Mouse (Mus musculus): ENCODE results near the gene Lurap1. TPM values are rescaled to one million over a fixed set of nuclear protein-coding genes. Genes with fewer than 3 reads are reported as not detected.

Lurap1 gene
- polyA plus RNA-seq, 1 experiment from 2014 or later = 1.9 TPM

DNA sequence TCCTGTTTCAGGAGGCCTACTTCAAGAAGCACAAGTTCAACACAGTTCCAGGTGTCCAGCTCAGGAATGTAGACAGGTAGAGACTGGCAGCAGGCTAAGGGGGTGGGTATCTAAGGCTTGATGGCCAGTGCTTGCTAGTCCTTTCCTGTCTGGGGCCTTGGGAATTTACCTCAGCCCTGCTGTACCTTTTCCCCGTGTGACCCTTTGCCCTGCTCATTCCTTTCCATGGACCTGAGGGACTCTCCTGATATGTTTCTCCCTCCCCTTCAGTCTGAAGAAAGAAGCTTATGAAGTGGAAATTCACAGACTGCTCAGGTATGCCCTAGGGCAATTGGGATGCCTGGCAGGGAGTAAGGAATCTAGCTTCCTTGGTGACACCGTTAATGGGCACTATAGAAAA is 6.7 kb upstream of the Lurap1 start:
- Histone ChIP-seq H3K9me3 (no peaks in the 10 kb centered on the region), H3K27ac (replicated peaks) (no peak overlapping the region), H3K4me2 (replicated peaks) (no peak overlapping the region), H3K4me1 (no peaks in the 10 kb centered on the region), H3K27me3 (no peaks in the 10 kb centered on the region), H3K4me3 (no peak overlapping the region), H3K9ac (replicated peaks) (no peak overlapping the region), H3K36me3 (peaks cover 77% of the 10 kb centered on the region)
- ATAC-seq (ENCODE audit: low FRiP score, low read depth) = no peak
- WGBS = 93% methylated on average over 2 of the region's 2 CpGs

DNA sequence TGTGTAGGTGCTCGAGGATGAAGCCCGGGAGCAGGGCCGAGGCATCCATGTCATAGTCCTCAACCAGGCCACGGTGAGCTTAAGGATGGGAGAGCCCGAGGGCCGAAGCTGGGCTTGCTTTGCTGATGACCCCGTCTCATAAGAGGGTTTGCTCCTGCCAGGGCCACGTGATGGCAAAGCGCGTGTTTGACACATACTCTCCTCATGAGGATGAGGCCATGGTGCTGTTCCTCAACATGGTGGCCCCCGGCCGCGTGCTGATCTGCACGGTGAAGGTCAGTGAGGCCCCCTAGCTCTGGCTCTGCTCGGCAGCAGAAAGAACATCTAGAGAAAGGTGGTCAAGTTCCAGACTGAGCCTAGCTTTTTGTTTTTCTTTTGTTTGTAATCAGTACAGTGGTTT is 1.6 kb upstream of the Lurap1 start:
- peaks cover 16% of the 10 kb centered on the region for H3K4me1 ChIP-seq
- no peak for ATAC-seq (ENCODE audit: low FRiP score, low read depth)
- H3K27me3 ChIP-seq = no peaks in the 10 kb centered on the region
- 94% methylated on average over 15 of the region's 15 CpGs for WGBS
- H3K9me3 ChIP-seq = no peaks in the 10 kb centered on the region
- H3K36me3 ChIP-seq = peaks cover 61% of the 10 kb centered on the region
- no peak overlapping the region for H3K4me3 ChIP-seq
- H3K9ac ChIP-seq (replicated peaks) = no peak overlapping the region
- H3K27ac ChIP-seq (replicated peaks) = no peak overlapping the region
- no peak overlapping the region for H3K4me2 ChIP-seq (replicated peaks)

GRCm38 (mm10) chr4:116150862-116151221 is 296 bp downstream of the Lurap1 start:
- Histone ChIP-seq H3K36me3 (peaks cover 43% of the 10 kb centered on the region), H3K9me3 (no peaks in the 10 kb centered on the region), H3K4me1 (peaks cover 16% of the 10 kb centered on the region), H3K27me3 (no peaks in the 10 kb centered on the region), H3K4me3 (peak overlapping the region; percentile 74), H3K9ac (replicated peaks) (peak overlapping the region; percentile 91), H3K4me2 (replicated peaks) (peak overlapping the region; percentile 71), H3K27ac (replicated peaks) (peak overlapping the region; percentile 76; the same call in 1 of the 2 replicates)
- 22% methylated on average over 4 of the region's 4 CpGs for WGBS
- ATAC-seq (ENCODE audit: low FRiP score, low read depth) = peak; percentile 44

GRCm38 (mm10) chr4:116150156-116150861 is 829 bp downstream of the Lurap1 start:
- H3K36me3 ChIP-seq = peaks cover 38% of the 10 kb centered on the region
- under 1% methylated on average over 57 of the region's 73 CpGs for WGBS
- H3K4me2 ChIP-seq (replicated peaks) = peak overlapping the region; percentile 71
- H3K27me3 ChIP-seq = 0 out of 2 replicates have a peak, but pooled peaks cover 2% of the 10 kb centered on the region
- peak overlapping the region; percentile 91 for H3K9ac ChIP-seq (replicated peaks)
- H3K4me3 ChIP-seq = peak overlapping the region; percentile 74
- H3K27ac ChIP-seq (replicated peaks) = peak overlapping the region; percentile 86
- peak; percentile 94 for ATAC-seq (ENCODE audit: low FRiP score, low read depth)
- no peaks in the 10 kb centered on the region for H3K9me3 ChIP-seq
- peaks cover 16% of the 10 kb centered on the region for H3K4me1 ChIP-seq

DNA sequence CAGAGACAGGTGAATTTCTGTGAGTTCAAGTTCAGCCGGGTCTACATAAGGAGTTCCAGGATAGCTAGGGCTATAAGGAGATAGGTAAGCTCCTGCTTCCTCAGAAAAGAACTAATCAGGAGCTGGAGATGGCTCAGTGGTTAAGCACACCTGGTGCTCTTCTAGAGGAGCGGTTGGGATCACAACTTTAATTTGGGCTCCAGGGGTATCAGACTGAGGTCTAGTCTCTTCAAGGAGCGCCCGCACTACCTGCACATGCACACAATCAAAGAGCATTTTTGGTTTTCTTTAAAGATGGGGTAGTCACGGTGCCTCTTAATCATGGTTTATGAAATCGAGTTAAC is 1.4 kb downstream of the Lurap1 start:
- Histone ChIP-seq H3K9me3 (no peaks in the 10 kb centered on the region), H3K27ac (replicated peaks) (peak overlapping the region; percentile 86), H3K9ac (replicated peaks) (peak overlapping the region; percentile 91), H3K27me3 (0 out of 2 replicates have a peak, but pooled peaks cover 7% of the 10 kb centered on the region), H3K4me3 (peak overlapping the region; percentile 74), H3K4me2 (replicated peaks) (peak overlapping the region; percentile 71), H3K4me1 (peaks cover 19% of the 10 kb centered on the region), H3K36me3 (peaks cover 32% of the 10 kb centered on the region)
- WGBS = 17% methylated on average over 6 of the region's 6 CpGs
- no peak; the same call in 1 of the 2 replicates for ATAC-seq (ENCODE audit: low FRiP score, low read depth)

DNA sequence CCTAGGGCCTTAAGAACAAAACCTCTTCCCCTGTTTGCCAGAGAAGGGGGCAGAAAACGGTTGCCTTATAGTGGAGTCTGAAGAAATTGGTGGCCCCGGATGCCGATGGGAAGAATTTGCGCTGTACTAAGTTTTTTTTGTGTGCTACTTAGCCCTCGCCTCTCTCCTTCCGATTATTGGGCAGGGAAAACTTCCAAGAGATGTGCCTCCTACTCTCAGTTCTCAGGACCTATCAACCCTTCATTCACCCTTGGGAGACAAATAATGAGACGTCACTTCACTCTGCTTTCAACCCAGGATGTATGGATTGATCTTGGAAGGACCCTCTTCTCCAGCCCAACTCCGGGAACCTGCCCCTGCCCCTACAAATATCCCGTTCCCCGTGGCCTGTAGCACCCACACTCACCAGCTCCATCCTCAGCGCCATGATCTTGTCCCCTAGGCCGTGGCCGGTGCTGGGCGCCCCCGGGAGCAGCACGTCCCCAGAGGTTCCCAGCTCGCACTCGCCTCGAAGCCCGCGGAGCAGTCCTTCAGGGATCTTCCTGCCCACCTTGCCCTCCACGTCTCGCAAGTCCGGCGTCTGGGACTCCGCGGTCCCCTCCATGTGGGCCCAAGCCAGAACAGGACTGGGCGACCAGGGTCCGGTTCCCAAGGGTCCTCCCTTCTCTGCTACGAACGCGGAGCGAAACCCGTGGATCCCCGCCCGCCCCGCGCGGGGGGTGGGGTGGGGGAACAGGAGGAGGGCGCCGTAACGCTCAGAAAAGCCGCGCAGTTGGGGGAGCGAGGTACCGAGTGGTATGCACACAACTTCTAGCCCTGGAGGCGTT is 7.0 kb downstream of the Lurap1 start:
- under 1% methylated on average over 47 of the region's 47 CpGs for WGBS
- H3K4me2 ChIP-seq (replicated peaks) = peak overlapping the region; percentile 95
- H3K27me3 ChIP-seq = peaks cover 28% of the 10 kb centered on the region
- peak overlapping the region; percentile 69 for H3K4me3 ChIP-seq
- peak overlapping the region; percentile 76 for H3K9ac ChIP-seq (replicated peaks)
- peaks cover 21% of the 10 kb centered on the region for H3K4me1 ChIP-seq
- ATAC-seq (ENCODE audit: low FRiP score, low read depth) = peak; percentile 49
- H3K27ac ChIP-seq (replicated peaks) = no peak overlapping the region
- H3K36me3 ChIP-seq = no peaks in the 10 kb centered on the region
- H3K9me3 ChIP-seq = no peaks in the 10 kb centered on the region

GRCm38 (mm10) chr4:116143317-116143811 is 7.8 kb downstream of the Lurap1 start:
- Histone ChIP-seq H3K36me3 (no peaks in the 10 kb centered on the region), H3K9ac (replicated peaks) (no peak overlapping the region), H3K9me3 (no peaks in the 10 kb centered on the region), H3K27ac (replicated peaks) (no peak overlapping the region), H3K27me3 (peaks cover 28% of the 10 kb centered on the region), H3K4me1 (peaks cover 21% of the 10 kb centered on the region), H3K4me2 (replicated peaks) (peak overlapping the region; percentile 95), H3K4me3 (peak overlapping the region; percentile 69; the same call in 1 of the 2 replicates)
- WGBS = 16% methylated on average over 7 of the region's 7 CpGs
- ATAC-seq (ENCODE audit: low FRiP score, low read depth) = no peak

DNA sequence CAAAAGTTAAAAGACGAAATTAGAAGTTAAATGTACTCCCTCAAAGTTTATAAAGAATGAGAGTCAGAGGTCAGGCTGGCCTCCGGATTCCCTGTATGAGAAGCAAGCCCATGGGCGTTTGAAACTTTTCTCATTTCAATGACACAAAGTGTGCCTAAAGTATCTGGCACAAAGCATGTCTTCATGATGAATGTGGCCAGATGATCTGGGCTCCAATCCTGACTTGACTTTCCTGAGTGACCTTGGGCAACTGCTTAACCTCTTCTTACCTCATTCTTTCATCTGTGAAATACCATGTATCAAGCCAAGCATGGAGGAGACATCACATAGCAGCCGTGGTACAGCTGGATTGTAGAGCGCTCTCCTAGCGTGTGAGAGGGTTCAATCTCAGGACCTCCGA is 8.9 kb downstream of the Lurap1 start:
- Histone ChIP-seq H3K36me3 (no peaks in the 10 kb centered on the region), H3K9ac (replicated peaks) (no peak overlapping the region), H3K27ac (replicated peaks) (no peak overlapping the region), H3K9me3 (no peaks in the 10 kb centered on the region), H3K4me3 (no peak overlapping the region), H3K4me2 (replicated peaks) (no peak overlapping the region), H3K4me1 (peaks cover 21% of the 10 kb centered on the region), H3K27me3 (peaks cover 28% of the 10 kb centered on the region)
- 76% methylated on average over 7 of the region's 7 CpGs for WGBS
- ATAC-seq (ENCODE audit: low FRiP score, low read depth) = no peak

- H3K4me1 ChIP-seq = peaks cover 21% of the 10 kb centered on the region
- no peak overlapping the region for H3K27ac ChIP-seq (replicated peaks)
- H3K27me3 ChIP-seq = peaks cover 28% of the 10 kb centered on the region
- H3K4me2 ChIP-seq (replicated peaks) = no peak overlapping the region
- no peak for ATAC-seq (ENCODE audit: low FRiP score, low read depth)
- H3K36me3 ChIP-seq = no peaks in the 10 kb centered on the region
- no peak overlapping the region for H3K9ac ChIP-seq (replicated peaks)
- 72% methylated on average over 1 of the region's 1 CpGs for WGBS
- H3K9me3 ChIP-seq = no peaks in the 10 kb centered on the region
- H3K4me3 ChIP-seq = no peak overlapping the region
Observed at GRCm38 (mm10) chr4:116141736-116142135, 9.4 kb downstream of the Lurap1 start.

DNA sequence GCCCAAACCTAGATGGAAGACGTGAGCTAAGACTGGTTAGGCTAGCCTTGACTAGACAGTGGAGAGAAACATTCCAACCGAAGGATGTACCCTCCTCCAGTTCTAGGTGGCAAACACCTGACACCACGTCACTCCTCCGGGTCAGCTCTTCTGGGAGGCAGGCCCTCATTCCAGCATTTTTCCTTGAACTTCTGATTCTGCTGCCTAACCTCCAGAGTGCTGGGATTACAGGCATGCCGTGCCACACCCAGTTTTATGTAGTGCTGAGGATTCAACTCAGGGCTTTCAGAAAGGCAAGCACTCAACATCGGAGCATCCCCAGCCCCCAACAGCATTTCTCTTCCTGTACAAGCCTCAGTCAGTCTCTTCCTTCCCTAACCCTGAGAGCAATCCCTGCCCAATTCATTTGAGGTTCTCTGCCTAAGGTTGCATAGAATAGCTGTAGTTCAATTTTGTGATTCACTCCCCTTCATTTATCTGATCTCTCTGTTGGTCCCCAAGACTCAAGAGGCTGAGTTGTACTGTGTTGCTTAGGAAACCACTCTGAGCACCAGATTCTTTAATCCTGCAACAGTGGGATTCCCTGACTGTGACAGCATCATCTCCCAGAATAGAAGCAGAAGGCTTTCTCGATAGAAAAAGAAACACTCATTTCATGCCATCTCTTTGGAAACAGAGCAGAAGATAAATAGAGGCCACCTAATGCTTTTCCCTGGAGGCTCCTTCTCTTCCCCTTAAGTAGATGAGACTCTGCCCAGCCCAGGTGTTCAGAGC is 10.2 kb downstream of the Lurap1 start:
- WGBS = 81% methylated on average over 7 of the region's 7 CpGs
- Histone ChIP-seq H3K4me1 (peaks cover 21% of the 10 kb centered on the region), H3K4me2 (replicated peaks) (no peak overlapping the region), H3K27ac (replicated peaks) (no peak overlapping the region), H3K4me3 (no peak overlapping the region), H3K27me3 (peaks cover 28% of the 10 kb centered on the region), H3K9me3 (no peaks in the 10 kb centered on the region), H3K36me3 (no peaks in the 10 kb centered on the region), H3K9ac (replicated peaks) (no peak overlapping the region)
- no peak for ATAC-seq (ENCODE audit: low FRiP score, low read depth)

GRCm38 (mm10) chr4:116137421-116137996 is 13.6 kb downstream of the Lurap1 start:
- WGBS = 53% methylated on average over 13 of the region's 13 CpGs
- Histone ChIP-seq H3K27me3 (peaks cover 3% of the 10 kb centered on the region; the same call in 1 of the 2 replicates), H3K4me2 (replicated peaks) (no peak overlapping the region), H3K9me3 (no peaks in the 10 kb centered on the region), H3K27ac (replicated peaks) (no peak overlapping the region), H3K4me1 (no peaks in the 10 kb centered on the region), H3K9ac (replicated peaks) (no peak overlapping the region), H3K4me3 (no peak overlapping the region), H3K36me3 (no peaks in the 10 kb centered on the region)
- ATAC-seq (ENCODE audit: low FRiP score, low read depth) = no peak

Data from midbrain, embryonic 12.5 days (tissue).